Mouse (Mus musculus): ENCODE data around the gene Gstk1.

DNA sequence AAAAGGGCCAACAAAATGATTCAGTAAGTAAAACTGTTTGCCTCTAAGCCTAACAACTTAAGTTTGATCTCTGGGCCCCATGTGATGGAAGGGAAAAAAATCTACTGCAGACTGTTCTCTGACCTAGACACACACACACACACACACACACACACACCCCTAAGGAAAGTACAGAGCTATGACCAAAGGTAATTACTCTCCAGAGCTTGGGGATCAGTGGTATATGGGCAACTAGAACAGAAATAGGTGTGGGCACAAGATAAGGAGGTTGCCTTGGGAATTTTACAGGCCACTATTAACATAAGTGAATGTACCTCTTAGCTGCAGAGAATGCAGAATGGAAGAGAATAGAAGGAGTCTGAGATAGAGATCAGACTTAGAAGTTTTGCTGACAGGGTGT lies 41.8 kb downstream of the Gstk1 start:
- TF ChIP-seq CTCF (IDR thresholded peaks at IDR 0.05) (no peak), EP300 (IDR thresholded peaks at IDR 0.05; ENCODE audit: insufficient read depth, low read depth, low read length) (no peak)

Data from heart, adult 2 months (tissue).